Mouse (Mus musculus) myocyte (in vitro differentiated cells): ENCODE measurements around the gene Cyb561. TPM values are rescaled to one million over a fixed set of nuclear protein-coding genes. Genes with fewer than 3 reads are reported as not detected.

Experiments used
- H3K27me3 ChIP-seq: one replicate; pipeline ENCODE4 v1.6.1; 2011; ENCODE audit not compliant: control insufficient read depth, insufficient read depth, insufficient read length
- H3K36me3 ChIP-seq: one replicate; pipeline ENCODE4 v1.6.1; 2011; ENCODE audit not compliant: control insufficient read depth, insufficient read depth
- H3K4me2 ChIP-seq: one replicate; pipeline ENCODE4 v1.6.1; 2011; ENCODE audit warnings: low read depth, control low read depth
- H3K4me3 ChIP-seq: one replicate; pipeline ENCODE4 v1.5.1; 2011; ENCODE audit warnings: mild to moderate bottlenecking, control low read depth, moderate library complexity
- H3K79me2 ChIP-seq: one replicate; pipeline ENCODE4 v1.6.1; 2011; ENCODE audit not compliant: control insufficient read depth, insufficient read depth
- H3ac ChIP-seq: one replicate; pipeline ENCODE4 v1.6.1; 2011; ENCODE audit not compliant: control insufficient read depth, insufficient read length
- CEBPB ChIP-seq: IDR thresholded peaks from 2 replicates; pipeline ENCODE4 v1.6.1; 2011; ENCODE audit warnings: mild to moderate bottlenecking, moderate library complexity; ENCODE audit not compliant: poor library complexity, insufficient read depth, severe bottlenecking
- E2F4 ChIP-seq: IDR thresholded peaks from one replicate; pipeline ENCODE4 v1.6.1; 2011; ENCODE audit warnings: mild to moderate bottlenecking, control low read depth, moderate library complexity; ENCODE audit not compliant: insufficient read depth
- MAX ChIP-seq: IDR thresholded peaks from one replicate; pipeline ENCODE4 v1.6.1; 2011; ENCODE audit warnings: low read depth, mild to moderate bottlenecking, control low read depth
- MYOD1 ChIP-seq, 3 experiments: IDR thresholded peaks; one replicate each; pipeline ENCODE4 v1.6.1; 2011; ENCODE audit warnings: control low read depth in 2 of 3, low read depth in 2 of 3, mild to moderate bottlenecking in 2 of 3, moderate library complexity in 1 of 3; ENCODE audit not compliant: insufficient read length in 2 of 3, control insufficient read depth in 1 of 3
- MYOG ChIP-seq, 3 experiments: IDR thresholded peaks; one replicate each; pipeline ENCODE4 v1.6.1; 2011; ENCODE audit warnings: control low read depth in 2 of 3, low read depth in 2 of 3, mild to moderate bottlenecking in 2 of 3; ENCODE audit not compliant: insufficient read length in 2 of 3, control insufficient read depth in 1 of 3, insufficient read depth in 1 of 3
- POLR2A ChIP-seq: IDR thresholded peaks from one replicate; pipeline ENCODE4 v1.6.1; 2011; ENCODE audit warnings: low read depth, mild to moderate bottlenecking, control low read depth, moderate library complexity; ENCODE audit not compliant: insufficient read length
- POLR2AphosphoS2 ChIP-seq: IDR thresholded peaks from one replicate; pipeline ENCODE4 v1.6.1; 2011; ENCODE audit warnings: low read depth, control low read depth; ENCODE audit not compliant: insufficient read length
- REST ChIP-seq: IDR thresholded peaks from one replicate; pipeline ENCODE4 v1.6.1; 2011; ENCODE audit warnings: mild to moderate bottlenecking, control low read depth, moderate library complexity; ENCODE audit not compliant: insufficient read depth, insufficient read length
- SRF ChIP-seq: IDR thresholded peaks from one replicate; pipeline ENCODE4 v1.6.1; 2011; ENCODE audit warnings: low read depth; ENCODE audit not compliant: control insufficient read depth, insufficient read length
- TCF12 ChIP-seq: IDR thresholded peaks from one replicate; pipeline ENCODE4 v1.6.1; 2011; ENCODE audit warnings: mild to moderate bottlenecking, control low read depth; ENCODE audit not compliant: poor library complexity, insufficient read depth, severe bottlenecking
- TCF3 ChIP-seq: IDR thresholded peaks from one replicate; pipeline ENCODE4 v1.6.1; 2011; ENCODE audit warnings: low read depth, control low read depth; ENCODE audit not compliant: insufficient read length
- USF1 ChIP-seq: IDR thresholded peaks from one replicate; pipeline ENCODE4 v1.6.1; 2011; ENCODE audit warnings: low read depth, mild to moderate bottlenecking, control low read depth, moderate library complexity
- polyA plus RNA-seq: library from polyadenylated mRNA; unstranded; fragments of >200 nt; fragmentation: generic; extraction: Trizol; gene quantifications from one replicate; pipeline ENCODE4 v1.2.1, GENCODE M21; 2012; ENCODE audit warnings: missing spikeins

The Cyb561 gene
- polyA plus RNA-seq, 1 experiment: 1.5 TPM

DNA sequence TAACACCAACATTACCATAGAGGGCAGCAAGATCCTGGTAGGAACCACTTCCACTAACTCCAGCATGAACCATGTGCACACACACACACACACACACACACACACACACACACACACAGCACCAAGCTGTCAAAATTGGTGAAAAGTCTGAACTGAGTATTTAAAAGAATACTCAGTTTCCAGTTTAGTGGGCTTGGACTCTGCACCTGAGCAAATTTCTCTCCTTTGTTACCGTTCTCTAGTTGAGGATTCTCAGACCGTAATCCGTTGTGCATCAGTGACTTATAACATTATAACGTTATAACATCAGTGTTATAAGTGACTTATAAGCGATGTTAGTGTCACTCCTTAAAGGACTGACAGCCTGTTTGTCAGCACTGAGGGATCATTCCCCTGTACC lies 22.5 kb upstream of the Cyb561 start:
- Histone ChIP-seq H3K36me3 (no peaks in the 10 kb centered on the region), H3K27me3 (peaks cover 25% of the 10 kb centered on the region), H3ac (no peak overlapping the region), H3K79me2 (no peaks in the 10 kb centered on the region), H3K4me3 (no peak overlapping the region), H3K4me2 (no peak overlapping the region)
- no peak for TF ChIP-seq REST
- no peak for TF ChIP-seq MYOD1 (IDR thresholded peaks at IDR 0.05; ENCODE audit: control insufficient read depth in 1 of 3, insufficient read length in 2 of 3, low read depth in 2 of 3)
- no peak for TF ChIP-seq TCF12
- TF ChIP-seq TCF3: no peak
- no peak for TF ChIP-seq POLR2A
- no peak for TF ChIP-seq MYOG (IDR thresholded peaks at IDR 0.05; ENCODE audit: control insufficient read depth in 1 of 3, insufficient read depth in 1 of 3, insufficient read length in 2 of 3, low read depth in 2 of 3)
- no peak for TF ChIP-seq SRF
- TF ChIP-seq POLR2AphosphoS2: no peak
- TF ChIP-seq USF1: no peak
- TF ChIP-seq E2F4: no peak
- TF ChIP-seq CEBPB: no peak
- no peak for TF ChIP-seq MAX

DNA sequence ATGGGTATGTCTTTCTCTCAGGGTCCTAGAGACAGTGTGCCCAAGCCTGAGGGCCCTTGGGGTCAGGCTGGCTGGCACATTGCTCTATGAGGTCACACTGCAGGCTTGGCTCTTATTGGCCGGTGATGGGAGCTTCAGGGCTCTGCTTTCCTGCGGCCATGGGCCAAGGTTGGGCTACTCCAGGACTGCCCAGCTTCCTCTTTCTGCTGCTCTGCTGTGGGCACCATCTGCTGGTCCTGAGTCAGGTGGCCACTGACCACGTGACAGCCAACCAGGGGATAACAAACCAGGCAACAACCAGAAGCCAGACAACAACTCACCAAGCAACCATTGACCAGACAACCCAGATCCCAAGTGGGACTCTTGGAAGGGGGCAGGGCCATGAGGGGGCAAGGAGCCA lies 21.9 kb upstream of the Cyb561 start:
- H3K79me2 ChIP-seq: no peaks in the 10 kb centered on the region
- no peak overlapping the region for H3K4me2 ChIP-seq
- no peak overlapping the region for H3K4me3 ChIP-seq
- H3K27me3 ChIP-seq: peaks cover 25% of the 10 kb centered on the region
- H3K36me3 ChIP-seq: no peaks in the 10 kb centered on the region
- TF ChIP-seq MYOD1 (IDR thresholded peaks at IDR 0.05; ENCODE audit: control insufficient read depth in 1 of 3, insufficient read length in 2 of 3, low read depth in 2 of 3) (no peak), USF1 (peak; percentile 33)
- H3ac ChIP-seq: no peak overlapping the region

- peaks cover 25% of the 10 kb centered on the region for H3K27me3 ChIP-seq
- H3K4me2 ChIP-seq: no peak overlapping the region
- no peaks in the 10 kb centered on the region for H3K36me3 ChIP-seq
- no peak overlapping the region for H3K4me3 ChIP-seq
- no peak overlapping the region for H3ac ChIP-seq
- no peaks in the 10 kb centered on the region for H3K79me2 ChIP-seq
- TF ChIP-seq MYOD1 (IDR thresholded peaks at IDR 0.05; ENCODE audit: control insufficient read depth in 1 of 3, insufficient read length in 2 of 3, low read depth in 2 of 3): no peak
- TF ChIP-seq USF1: no peak
- no peak for TF ChIP-seq E2F4
Observed at GRCm38 (mm10) chr11:105974593-105974992, 21.5 kb upstream of the Cyb561 start.

GRCm38 (mm10) chr11:105969516-105969915 lies 16.4 kb upstream of the Cyb561 start:
- Histone ChIP-seq H3K4me3 (no peak overlapping the region), H3ac (no peak overlapping the region), H3K27me3 (peaks cover 46% of the 10 kb centered on the region), H3K79me2 (no peaks in the 10 kb centered on the region), H3K36me3 (no peaks in the 10 kb centered on the region), H3K4me2 (no peak overlapping the region)
- no peak for TF ChIP-seq POLR2AphosphoS2
- TF ChIP-seq REST: no peak

DNA sequence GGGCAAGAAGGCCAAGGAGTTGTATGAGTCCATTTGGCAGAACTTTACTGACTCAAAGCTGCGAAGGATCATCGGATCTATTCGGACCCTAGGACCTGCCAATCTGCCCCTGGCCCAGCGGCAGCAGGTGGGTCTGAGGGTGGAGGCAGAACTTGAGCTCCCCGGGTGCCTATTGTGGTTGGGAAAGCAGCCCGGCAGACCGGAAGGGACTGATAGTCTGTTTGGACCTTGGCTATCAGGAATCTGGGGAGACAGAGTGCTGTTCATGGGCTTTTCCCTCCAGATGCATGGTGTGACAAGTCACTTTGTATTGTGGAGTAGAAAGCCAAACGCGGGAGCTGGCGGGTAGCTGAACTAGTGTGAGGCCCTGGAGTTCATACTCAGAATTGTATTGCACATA lies 15.8 kb upstream of the Cyb561 start:
- no peak for TF ChIP-seq E2F4
- no peak overlapping the region for H3K4me2 ChIP-seq
- no peaks in the 10 kb centered on the region for H3K79me2 ChIP-seq
- H3K36me3 ChIP-seq: no peaks in the 10 kb centered on the region
- H3K27me3 ChIP-seq: peaks cover 43% of the 10 kb centered on the region
- H3ac ChIP-seq: no peak overlapping the region
- H3K4me3 ChIP-seq: no peak overlapping the region

DNA sequence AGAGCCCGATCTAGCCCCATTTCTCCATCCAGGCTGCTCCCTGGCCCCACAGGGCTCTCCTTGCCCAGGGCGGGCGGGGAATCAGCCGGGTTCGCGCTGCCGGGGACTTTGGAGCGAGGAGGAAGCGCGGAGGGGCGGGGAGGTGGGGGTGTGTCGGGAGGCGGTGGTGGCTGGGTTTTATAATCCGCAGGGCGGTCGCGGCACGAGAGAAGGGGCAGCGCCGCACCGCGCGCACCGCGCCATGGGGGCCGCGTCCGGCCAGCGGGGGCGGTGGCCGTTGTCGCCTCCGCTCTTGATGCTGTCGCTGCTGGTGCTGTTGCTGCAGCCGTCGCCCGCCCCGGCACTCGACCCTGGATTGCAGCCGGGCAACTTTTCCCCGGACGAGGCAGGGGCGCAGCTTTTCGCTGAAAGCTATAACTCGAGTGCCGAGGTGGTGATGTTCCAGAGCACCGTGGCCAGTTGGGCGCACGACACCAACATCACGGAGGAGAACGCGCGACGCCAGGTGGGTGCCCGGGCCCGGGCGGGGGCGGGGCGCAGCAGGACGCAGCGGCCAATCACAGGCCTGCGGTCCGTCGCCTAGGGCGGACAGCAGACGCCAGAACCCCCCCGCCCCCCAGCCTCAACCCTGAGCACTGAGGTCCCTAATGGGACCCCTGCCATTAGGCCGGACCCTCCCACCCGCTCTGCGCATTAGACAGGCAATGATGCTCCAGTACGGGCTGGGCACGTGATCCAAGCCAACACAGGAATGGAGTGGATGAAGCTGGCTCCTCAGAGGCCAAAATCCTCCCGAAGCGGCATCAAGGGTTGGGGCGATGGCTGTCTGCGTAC lies 14.8 kb upstream of the Cyb561 start, which contains the start of gene Ace:
Gene Ace, plus strand, starts transcription at position 205 of the 834 bp plus-strand sequence.
- TF ChIP-seq REST: no peak
- no peak for TF ChIP-seq USF1
- peak in 1 of 3 experiments; percentile 28 for TF ChIP-seq MYOD1 (IDR thresholded peaks at IDR 0.05; ENCODE audit: control insufficient read depth in 1 of 3, insufficient read length in 2 of 3, low read depth in 2 of 3)
- no peak for TF ChIP-seq TCF12
- Histone ChIP-seq H3K79me2 (no peaks in the 10 kb centered on the region), H3K36me3 (no peaks in the 10 kb centered on the region), H3K4me2 (peak within 1 kb of the TSS; percentile 78), H3K4me3 (no peak within 1 kb of the TSS), H3ac (no peak within 1 kb of the TSS), H3K27me3 (peaks cover 34% of the 10 kb centered on the region)
